Comparison of ENCODE assay signal across 9 mouse cellular contexts in the genomic region with DNA sequence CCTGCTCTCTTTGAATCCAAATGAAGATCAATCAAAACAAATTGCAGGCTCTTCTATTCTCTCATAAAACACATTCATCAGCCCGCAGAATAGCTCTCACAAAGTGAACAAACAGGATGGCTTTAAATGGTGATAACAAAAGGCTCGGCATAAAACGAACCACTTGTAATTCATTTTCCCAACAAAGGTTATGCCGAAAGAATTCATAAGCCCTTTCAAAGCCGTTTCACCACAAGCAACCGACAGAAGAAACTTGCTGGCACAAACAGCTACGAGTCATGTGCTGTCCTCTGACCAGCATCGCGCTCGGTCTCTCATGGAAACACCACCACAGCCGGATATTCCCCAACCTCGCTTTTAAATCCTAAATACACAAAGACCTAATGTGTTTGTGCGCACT. TPM values are rescaled to one million over a fixed set of nuclear protein-coding genes. Genes with fewer than 3 reads are reported as not detected.
DNase-seq lines count a peak whose midpoint lies in the region; ATAC-seq and TF ChIP-seq lines count a peak whose summit lies in the region.
"Had no signal": no experiment of that assay in that cellular context is flagged by ENCODE, and none has a peak within 500 bp of the region (broad histone marks: within the 10 kb centered on the region; RNA-seq: fewer than 3 reads in every experiment).

No protein-coding gene starts in this region.

- no peak for ATAC-seq in cerebellum, adult (ENCODE audit: insufficient number of reproducible peaks, low FRiP score, low TSS enrichment)
- no peak for ATAC-seq in intestine, embryonic 16.5 days
- no peak for ATAC-seq in stomach, postnatal 0 days (ENCODE audit: low FRiP score, low TSS enrichment)
- no peak for ATAC-seq in CD4-positive, CD25-positive, alpha-beta regulatory T cell, adult 4 months

- no peak for TF ChIP-seq EP300 in stomach, postnatal 0 days (optimal IDR thresholded peaks at IDR 0.05)

- peak; percentile 30 to 45 for DNase-seq in cerebellum, adult 18-20 months
- peak; percentile 14 for DNase-seq in right cerebral cortex, adult 18-20 months
- no peak for DNase-seq in right cerebral cortex, postnatal 36 days (ENCODE audit: low spot score in 2 of 2)
- DNase-seq in stomach, postnatal 0 days (ENCODE audit: low spot score): peak; percentile 36
- DNase-seq in thymus, postnatal 36 days: no peak
- DNase-seq: B cell, adult 2 months had no signal

- 46% methylated on average over 13 of the region's 13 CpGs for WGBS in intestine, embryonic 16.5 days
- 37% methylated on average over 13 of the region's 13 CpGs for WGBS in stomach, postnatal 0 days

- no peaks in the 10 kb centered on the region for H3K36me3 ChIP-seq in intestine, embryonic 16.5 days (ENCODE audit: control insufficient read depth, insufficient read depth, low read length)
- no peaks in the 10 kb centered on the region for H3K36me3 ChIP-seq in stomach, postnatal 0 days (ENCODE audit: control insufficient read depth, insufficient read depth, low read length)

- no peak overlapping the region for H3K4me3 ChIP-seq in intestine, embryonic 16.5 days (ENCODE audit: low read length)
- no peak overlapping the region for H3K4me3 ChIP-seq in stomach, postnatal 0 days (ENCODE audit: low read depth, low read length)

- H3K27ac ChIP-seq in intestine, embryonic 16.5 days (ENCODE audit: low read length): peak overlapping the region; percentile 38; the same call in 1 of the 2 replicates
- no peak overlapping the region for H3K27ac ChIP-seq in stomach, postnatal 0 days (replicated peaks)

- H3K4me2 ChIP-seq in intestine, embryonic 16.5 days (ENCODE audit: low read depth, low read length): no peak overlapping the region
- H3K4me2 ChIP-seq in stomach, postnatal 0 days (replicated peaks; ENCODE audit: low read depth): peak overlapping the region; percentile 1; the same call in 1 of the 2 replicates

- no peak overlapping the region for H3K9ac ChIP-seq in intestine, embryonic 16.5 days (ENCODE audit: low read depth, low read length)
- H3K9ac ChIP-seq in stomach, postnatal 0 days (ENCODE audit: low read length): no peak overlapping the region

- H3K4me1 ChIP-seq in intestine, embryonic 16.5 days (ENCODE audit: control insufficient read depth, insufficient read depth, low read length): peaks cover 9% of the 10 kb centered on the region
- no peaks in the 10 kb centered on the region for H3K4me1 ChIP-seq in stomach, postnatal 0 days (replicated peaks; ENCODE audit: control insufficient read depth, insufficient read depth)

- TF ChIP-seq CTCF in stomach, postnatal 0 days (IDR thresholded peaks at IDR 0.05; ENCODE audit: low read depth): no peak

- no peaks in the 10 kb centered on the region for H3K9me3 ChIP-seq in intestine, embryonic 16.5 days (ENCODE audit: control insufficient read depth, low read length)
- no peaks in the 10 kb centered on the region for H3K9me3 ChIP-seq in stomach, postnatal 0 days (ENCODE audit: control insufficient read depth, low read length)

- no peaks in the 10 kb centered on the region for H3K27me3 ChIP-seq in intestine, embryonic 16.5 days (replicated peaks; ENCODE audit: control insufficient read depth, insufficient read depth, low read length)
- H3K27me3 ChIP-seq in stomach, postnatal 0 days (ENCODE audit: control insufficient read depth, insufficient read depth, low read length): no peaks in the 10 kb centered on the region

RNA-seq across cellular contexts. Expression of gene Fam122a, which starts 23.8 kb away (rescaled TPM):
- 35.2 and 37.5 TPM in 2 replicates for polyA plus RNA-seq in intestine, embryonic 16.5 days (2015; fragmentation: Nextera tagmentation; extraction: Ambion mirVana)
- 42.2 and 46.2 TPM in 2 replicates for polyA plus RNA-seq in stomach, postnatal 0 days (2015; fragmentation: Nextera tagmentation; extraction: Ambion mirVana)
- polyA plus RNA-seq in CD4-positive, CD25-positive, alpha-beta regulatory T cell, adult 4 months (2017; shearing (Covaris generic)): 1 to 10 TPM; 1.1 to 5.5 TPM

Comparison
In these comparisons a context has a peak if more than half of its experiments do, and no peak if none do; other contexts are left out.
1. DNase-seq: peak in cerebellum, adult 18-20 months (2 of 2), right cerebral cortex, adult 18-20 months (single experiment) and stomach, postnatal 0 days (single experiment); none in right cerebral cortex, postnatal 36 days (0 of 2) and thymus, postnatal 36 days (0 of 2).